In the genomic region with DNA sequence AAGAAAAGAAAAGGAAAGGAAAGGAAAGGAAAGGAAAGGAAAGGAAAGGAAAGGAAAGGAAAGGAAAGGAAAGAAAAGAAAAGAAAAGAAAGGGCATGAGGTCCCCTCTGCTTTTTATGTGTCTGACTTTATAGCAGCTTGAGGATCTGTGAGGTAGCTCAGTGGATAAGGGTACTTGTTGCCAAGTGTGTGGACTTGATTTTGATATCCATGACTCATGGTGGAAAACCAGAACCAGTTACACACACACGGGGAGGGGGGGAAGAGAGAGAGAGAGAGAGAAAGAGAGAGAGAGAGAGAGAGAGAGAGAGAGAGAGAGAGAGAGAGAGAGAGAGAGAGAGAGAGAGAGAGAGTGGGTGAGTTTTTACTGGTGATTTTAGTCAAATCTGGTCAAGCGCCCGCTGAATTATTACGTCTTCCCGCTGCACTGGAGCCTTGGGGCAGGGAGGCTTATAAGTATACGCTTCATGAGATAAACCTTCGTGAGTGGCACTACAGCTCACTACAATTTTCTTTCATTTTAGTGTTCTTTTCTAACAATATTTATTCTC, we compare ENCODE assay signal across 13 mouse cellular contexts.
"Had no signal": no experiment of that assay in that cellular context is flagged by ENCODE, and none has a peak within 500 bp of the region (broad histone marks: within the 10 kb centered on the region; RNA-seq: fewer than 3 reads in every experiment).

No protein-coding gene starts in this region.

- DNase-seq: kidney, adult 11 months; kidney, postnatal 10 days; kidney, postnatal 4 days; liver; liver, embryonic 13.5 days; liver, postnatal 0 days; lung, postnatal 36 days; midbrain, embryonic 14.5 days; right cerebral cortex, postnatal 14 days; thymus, postnatal 36 days had no signal

- H3K36me3 ChIP-seq: limb, embryonic 12.5 days; liver, embryonic 13.5 days; neural tube, embryonic 12.5 days had no signal

- H3K4me1 ChIP-seq: liver, embryonic 13.5 days had no signal

- H3K9me3 ChIP-seq: limb, embryonic 12.5 days; liver, embryonic 13.5 days; neural tube, embryonic 12.5 days had no signal

- H3K4me3 ChIP-seq: layer of hippocampus, adult 2 months; limb, embryonic 12.5 days; liver, embryonic 13.5 days; neural tube, embryonic 12.5 days had no signal

- ATAC-seq: liver, postnatal 0 days had no signal

- H3K27ac ChIP-seq: layer of hippocampus, adult 2 months; limb, embryonic 12.5 days; liver, embryonic 13.5 days; neural tube, embryonic 12.5 days had no signal

- H3K27me3 ChIP-seq: limb, embryonic 12.5 days; liver, embryonic 13.5 days; neural tube, embryonic 12.5 days had no signal

- H3K9ac ChIP-seq: limb, embryonic 12.5 days; liver, embryonic 13.5 days; liver, postnatal 0 days; neural tube, embryonic 12.5 days had no signal

- H3K4me2 ChIP-seq: limb, embryonic 12.5 days; liver, embryonic 13.5 days; neural tube, embryonic 12.5 days had no signal
